Mouse (Mus musculus): ENCODE data around the gene Fam83g. TPM values are rescaled to one million over a fixed set of nuclear protein-coding genes. Genes with fewer than 3 reads are reported as not detected.

Gene Fam83g
- total RNA-seq, 2 experiments from 2014 or later = 0.10 to 0.29 TPM

DNA sequence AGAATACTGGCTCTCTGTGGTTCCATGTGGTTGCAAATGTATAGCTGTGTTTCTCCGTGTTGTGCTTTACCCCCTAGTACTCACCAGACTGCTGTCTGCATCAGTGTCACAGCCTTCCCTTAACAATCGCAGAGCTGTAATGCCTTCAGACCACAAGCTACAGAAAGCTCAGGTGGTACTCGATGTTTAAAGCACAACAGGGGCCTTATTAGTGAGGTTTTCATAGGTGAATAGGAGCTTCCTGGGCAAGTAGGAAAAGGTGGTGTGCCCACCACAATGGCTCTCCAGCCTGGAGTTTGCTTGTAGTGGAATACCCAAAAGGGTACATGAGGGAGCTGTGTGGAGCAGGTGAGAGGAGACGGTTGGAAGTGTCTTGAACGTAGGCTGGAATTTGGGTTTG lies 31.7 kb upstream of the Fam83g start:
- DNase-seq = no peak

DNA sequence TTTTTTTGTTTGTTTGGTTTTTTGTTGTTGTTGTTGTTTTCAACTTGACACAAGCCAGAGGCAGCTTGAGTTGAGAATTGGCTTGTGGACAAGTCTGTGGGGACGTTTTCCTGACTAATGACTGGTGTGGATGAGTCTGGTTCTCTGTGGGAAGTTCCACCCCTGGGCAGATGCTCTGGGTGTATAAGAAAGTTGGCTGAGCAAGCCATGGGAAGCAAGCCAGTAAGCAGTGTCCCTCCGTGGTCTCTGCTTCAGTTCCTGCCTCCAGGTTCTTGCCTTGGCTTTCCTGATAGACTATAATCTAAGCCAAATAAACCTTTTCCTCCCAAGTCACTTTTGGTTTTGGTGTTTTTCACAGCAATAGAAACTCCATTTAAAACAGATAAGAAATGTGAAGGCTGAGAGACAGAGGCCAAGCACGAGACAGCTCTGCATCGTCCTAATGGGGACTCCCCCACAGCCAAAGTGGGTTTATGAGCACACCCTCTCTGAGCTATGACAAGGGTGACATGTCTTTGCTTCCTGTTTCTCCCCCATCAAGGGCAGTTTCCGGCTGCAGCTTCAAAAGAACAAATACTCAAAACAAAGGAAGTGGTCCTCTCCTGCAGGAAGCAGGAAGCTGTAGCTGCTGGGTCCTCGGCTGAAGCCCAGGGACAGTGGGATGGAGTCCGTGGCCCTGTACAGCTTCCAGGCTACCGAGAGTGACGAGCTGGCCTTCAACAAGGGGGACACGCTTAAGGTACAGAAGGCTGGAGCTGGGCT lies 31.0 kb upstream of the Fam83g start, which contains the start of gene Grap:
Gene Grap, plus strand, starts transcription at position 580 of the 762 bp plus-strand sequence.
- DNase-seq = peak; percentile 45

DNA sequence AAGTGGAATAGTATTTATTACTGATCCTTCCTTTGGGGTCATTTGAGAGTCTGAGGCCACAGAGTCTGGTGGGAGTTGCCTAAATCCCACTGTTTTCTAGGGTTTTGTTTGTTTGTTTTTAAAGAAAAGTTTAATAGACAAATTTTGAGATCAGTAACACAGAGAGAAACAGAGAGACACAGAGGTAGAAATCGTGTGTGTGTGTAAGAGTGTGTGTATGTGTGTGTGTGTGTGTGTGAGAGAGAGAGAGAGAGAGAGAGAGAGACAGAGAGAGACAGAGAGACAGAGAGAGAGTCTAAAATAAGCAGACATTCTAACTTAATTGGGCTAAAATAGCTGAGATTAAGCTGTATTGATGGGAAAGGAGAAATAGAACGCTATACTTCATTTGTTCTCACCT lies 30.3 kb upstream of the Fam83g start:
- DNase-seq = no peak

DNA sequence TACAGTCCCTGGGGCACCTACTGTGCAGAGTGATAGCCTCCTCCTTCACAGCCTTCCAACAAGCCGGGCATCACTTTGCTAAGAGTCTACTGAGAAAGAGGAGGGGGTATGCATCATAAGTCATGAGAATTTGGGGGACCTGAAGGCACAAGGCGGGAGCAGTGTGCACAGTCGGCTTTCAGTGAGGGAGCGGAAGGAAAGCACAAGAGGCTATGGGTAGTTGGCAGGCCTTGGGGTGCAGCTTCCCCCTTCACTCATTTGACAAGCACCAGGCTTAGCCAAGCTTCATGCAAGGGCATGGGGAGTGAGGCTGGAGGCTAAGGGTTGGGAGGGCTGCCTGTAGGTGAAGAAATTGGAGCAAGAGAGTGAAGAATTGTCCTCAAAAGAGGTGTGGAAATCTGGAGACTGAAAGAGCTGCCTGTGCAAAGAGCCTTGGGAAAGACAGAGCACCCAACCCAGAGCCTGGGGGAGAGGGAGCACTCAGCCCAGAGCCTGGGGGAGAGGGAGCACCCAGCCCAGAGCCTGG lies 29.0 kb upstream of the Fam83g start:
- no peak for DNase-seq

DNA sequence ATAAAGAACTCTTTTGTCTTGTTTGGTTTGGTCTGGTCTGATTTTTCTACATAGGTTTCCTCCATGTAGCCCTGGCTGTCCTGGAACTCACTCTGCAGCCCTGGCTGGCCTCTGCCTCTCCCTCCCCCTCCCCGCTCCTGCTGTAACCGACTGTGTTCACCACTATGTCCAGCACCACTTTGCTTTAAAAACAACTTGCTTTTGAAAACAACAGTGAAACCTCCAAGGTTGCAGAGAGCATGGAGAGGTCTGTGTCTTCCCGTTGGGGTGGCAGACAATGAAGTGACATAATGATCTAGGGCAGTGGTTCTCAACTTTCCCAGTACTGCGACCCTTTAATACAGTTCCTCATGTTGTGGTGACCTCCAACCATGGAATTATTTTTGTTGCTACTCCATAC lies 28.2 kb upstream of the Fam83g start:
- no peak for DNase-seq

DNA sequence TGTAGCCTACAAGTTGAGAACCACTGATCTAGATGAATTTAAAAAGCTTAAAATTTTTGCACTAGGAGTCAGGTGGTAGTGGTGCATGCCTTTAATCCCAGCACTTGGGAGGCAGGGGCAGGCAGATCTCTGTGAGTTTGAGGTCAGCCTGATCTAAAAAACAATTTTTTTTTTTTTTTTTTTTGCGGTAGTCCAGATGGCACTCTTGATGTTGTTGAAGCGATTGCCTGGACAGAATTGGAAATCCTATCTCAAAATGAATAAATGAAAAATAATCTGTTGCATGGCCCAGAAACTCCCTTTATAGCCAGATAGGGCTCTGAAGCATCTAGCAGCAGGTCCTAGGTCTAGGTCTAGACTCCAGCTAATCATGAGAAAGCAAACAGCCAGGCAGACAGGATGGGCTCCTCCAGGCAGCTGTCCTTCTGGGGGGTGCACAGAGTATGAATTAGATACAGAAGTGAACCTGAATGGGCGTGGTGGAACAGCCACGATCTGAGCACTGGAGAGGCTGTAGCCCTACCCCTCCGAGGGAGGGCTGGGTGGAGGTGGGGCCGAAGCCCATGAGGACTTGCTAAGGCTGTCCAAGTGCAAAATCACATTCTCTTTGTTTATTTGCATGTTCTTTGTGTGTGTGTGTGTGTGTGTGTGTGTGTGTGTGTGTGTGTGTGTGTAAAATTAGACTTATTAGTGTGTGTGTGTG lies 27.6 kb upstream of the Fam83g start:
- no peak for DNase-seq

DNA sequence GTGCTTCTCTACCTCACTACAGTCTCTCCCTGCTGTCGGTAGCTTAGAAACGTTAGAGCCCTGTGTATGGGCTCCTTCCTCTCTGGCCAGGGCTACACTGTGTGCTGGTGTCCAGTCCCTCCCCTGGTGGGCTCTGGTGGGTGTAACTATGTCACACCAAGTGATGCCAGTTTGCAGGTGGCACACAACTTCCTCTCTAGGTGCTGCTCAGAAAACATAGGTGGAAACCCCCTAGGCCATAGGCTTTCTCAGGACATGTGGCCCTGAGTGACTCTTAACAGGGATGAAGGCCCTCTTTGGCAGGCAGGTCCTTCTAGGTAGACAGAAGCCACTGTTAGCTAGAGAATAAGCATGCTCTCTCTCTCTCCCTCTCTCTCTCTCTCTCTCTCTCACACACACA lies 26.5 kb upstream of the Fam83g start:
- DNase-seq = no peak

DNA sequence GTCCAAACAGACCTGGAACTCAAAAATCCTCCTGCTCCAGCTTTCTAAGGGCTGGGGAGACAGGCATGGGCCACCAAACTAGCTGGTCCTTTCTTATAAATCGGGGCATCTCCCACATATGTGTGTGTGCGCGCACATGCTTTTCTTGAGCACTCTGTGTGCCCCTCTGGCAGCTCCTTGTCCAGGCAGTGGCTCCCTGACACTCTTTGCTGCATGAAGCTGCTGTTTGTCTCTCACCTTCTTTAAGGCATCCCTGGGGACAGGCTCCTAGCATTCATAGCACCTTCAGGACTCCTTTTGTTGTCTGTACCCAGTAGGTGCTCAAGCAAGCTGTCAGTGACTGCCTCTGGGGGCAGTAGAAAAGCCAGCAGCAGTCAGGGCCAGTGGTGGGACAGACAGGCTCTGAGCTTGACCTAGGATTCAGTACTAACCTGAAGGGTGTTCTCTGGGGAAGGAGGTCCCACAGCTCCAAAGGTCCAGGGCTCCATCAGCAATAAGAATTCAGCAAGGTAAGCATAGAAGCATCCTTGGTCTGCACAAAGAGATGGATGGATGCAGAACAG lies 25.4 kb upstream of the Fam83g start:
- no peak for DNase-seq

DNA sequence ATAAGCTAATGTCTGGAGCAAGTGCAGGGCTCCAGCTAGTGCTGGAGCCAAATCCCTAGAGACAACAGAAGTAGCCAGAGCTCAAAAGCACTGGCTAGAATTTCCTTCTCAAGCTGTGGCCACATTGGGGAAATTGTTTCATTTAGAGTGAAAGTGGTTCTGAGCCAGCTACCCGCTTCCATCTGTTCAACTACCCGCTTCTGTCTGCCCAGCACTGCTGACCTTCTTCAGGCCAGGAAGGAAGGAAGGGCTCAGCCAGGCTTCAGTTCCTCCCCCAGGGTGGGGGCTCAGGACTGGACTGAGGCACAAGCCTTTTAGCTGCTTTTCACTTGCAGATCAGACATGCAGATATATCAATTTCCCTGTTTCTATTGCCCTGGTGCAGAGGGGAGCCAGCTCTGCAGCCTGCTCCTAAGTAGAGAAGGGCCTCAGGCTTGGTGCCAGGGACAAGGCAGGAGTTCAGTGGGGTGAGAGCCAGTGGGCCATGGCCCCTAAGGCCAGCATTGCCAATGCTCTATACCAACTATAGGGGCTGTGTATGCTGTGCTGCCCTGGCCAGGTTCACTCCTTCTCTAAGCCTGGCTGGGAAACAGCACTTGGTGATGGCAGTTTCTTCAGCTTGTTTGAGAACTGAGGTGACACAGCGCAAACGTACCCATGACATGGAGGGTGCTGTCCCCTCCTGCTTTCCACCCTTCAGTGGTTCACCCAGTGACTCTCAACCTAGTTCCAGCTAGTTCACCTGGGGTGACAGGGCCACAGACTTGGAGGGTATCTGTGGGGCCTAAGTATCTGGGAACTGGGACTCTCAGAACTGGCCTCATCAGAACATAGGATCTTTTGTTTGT lies 24.7 kb upstream of the Fam83g start:
- DNase-seq = no peak

DNA sequence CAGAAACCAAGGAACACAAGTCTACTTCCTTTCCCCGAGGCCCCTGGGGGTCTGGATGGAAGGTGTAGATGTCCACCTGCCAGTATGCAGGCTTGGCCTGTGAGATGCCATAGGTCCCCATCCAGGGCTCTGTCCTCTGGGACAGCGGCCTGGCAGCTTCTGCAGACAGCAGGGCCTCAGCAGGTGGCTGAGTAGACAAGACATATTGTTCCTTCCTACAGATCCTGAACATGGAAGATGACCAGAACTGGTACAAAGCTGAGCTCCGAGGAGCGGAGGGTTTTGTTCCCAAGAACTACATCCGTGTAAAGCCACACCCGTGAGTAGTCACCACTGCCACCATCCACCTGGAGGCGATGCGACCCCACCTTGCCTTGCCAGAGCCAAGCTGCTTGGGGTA lies 23.9 kb upstream of the Fam83g start:
- DNase-seq = no peak

DNA sequence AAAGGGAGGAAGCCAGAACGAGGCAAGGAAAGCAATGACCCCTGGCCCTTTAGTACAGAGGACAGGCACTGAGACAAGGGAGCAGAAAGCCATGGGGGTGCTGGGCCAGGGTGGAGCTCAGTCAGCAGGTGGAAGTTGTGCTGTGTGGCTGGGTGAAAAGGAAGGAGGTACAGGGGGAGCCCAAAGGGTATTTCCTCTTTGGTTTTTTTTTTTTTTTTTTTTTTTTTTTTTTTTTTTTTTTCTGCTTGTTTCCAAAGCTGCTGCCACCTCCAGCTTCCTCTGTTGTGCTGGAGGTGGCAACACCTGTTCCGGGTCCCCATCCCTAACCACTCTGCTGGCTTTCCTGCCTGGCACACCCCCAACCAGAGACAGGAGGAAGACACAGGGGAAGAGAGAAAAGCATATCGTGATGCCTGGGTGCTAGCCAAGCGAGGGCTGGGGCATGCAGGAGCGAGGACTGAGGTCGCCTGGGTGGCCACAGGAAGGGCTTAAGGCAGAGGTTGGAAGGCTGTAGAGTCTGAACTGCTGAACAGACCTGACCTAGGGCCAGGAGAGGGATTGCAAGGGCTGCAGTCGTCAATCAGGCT lies 23.0 kb upstream of the Fam83g start:
- no peak for DNase-seq

DNA sequence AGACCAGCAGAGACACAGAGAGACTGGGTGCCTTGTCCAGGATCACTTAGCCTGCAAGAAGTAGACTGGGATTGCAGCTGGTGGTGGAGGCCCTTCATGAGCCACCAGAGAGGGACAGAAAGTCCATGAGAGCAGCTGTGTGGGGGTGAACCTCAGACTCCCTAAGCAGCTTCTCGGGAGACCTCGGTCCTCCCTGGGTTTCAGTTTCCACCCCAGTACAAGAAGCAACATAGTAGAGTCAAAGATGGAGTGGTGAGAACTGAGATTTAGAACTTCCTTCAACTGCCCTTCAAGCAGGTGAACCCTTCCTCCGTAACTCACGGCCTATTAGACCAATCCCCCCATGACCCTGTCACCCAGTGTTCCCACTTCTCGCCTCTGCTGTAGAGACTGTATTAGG lies 21.7 kb upstream of the Fam83g start:
- DNase-seq = no peak

DNA sequence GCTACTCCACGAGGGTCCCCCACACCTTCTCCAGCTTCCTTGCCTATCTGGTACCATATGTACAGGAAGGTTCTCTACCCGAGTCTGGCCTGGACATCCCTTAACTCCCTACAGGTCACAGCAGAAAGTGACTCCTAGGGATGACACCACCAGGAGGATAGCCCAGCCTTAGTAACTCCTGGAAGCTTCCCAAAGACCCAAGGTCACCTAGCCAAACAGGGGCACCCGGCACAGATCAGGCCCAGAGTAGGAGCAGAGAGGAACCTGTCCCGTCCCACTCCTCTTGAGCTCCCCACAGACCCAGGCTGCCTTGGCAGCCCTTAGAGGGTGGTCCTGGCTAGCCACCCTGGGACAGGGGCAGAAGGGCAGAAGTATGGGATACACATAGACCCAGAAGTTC lies 18.5 kb upstream of the Fam83g start:
- DNase-seq = no peak

DNA sequence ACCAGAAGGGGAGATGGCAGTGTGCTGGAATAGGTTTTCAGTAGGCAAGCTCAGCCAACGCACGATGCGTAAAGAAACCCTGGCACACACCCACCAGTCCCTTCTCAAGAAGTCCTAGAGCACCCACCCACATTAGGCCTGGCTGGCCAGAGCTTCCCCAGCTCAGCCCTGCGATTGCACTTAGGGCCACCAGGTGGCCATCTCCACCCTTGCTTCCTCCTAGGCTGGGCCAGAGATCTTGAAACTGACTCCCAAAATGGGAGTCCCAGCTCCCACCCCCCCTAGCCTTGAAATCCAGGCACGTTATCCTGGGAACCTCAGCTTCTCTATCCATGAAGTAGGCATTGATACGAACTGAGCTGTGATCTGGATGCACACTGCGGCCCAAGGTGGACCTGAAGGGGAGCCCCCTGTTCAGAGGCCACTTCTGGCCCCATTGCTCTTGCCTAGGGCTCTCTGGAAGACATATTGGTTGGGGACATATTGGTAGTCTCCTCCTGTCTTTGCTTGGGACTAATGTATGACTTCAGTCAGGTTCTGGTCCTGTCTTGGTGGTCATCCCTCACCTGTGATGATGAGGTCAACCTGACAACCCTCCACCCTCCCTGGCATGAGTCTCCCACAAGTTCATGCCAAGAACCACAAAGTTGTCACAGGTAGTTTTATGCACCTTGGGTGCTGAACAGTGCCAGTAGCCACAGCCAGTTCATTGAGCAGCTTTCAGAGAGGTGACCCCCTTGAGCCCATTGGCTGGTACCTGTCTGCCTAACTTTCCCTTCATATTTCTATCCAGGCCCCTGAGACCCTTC lies 17.7 kb upstream of the Fam83g start:
- no peak for DNase-seq

DNA sequence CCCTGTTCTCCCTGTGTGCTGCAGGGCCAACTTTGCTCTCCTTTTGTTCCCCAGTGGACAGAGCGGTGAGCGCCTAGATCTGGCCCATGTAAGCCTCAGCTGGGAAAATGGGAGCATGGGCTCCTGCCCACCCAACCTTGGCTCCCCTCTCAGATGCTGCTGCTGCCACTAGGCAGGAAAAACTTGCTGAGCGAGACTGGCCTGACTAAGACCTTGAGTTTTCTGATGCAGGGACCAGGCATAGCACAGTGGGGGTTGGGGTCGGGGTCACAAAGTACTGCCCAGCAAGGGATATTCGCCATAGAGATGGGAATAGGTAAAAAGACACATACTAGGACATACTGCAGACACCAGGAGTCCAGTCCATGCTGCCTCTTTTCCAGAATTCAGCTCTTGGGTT lies 16.6 kb upstream of the Fam83g start:
- DNase-seq = no peak

DNA sequence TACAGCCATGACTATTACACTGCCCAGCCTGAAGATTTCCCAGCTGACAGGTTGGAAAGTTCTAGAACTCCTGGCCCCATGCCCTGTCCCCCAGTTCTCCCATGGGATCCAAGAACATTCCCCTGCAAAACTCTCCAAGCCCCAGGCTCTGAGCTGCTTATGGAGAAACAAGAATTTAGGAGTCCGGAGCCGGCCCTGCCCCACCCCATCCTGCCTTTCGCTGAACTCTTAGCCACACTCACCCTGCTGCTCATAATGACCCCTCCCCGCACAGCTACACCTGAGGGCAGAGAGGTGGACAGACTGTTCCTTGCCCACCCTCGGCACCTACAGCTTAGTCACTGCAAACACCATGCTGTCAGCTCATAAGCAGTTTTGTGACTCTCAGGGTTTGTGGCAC lies 16.1 kb upstream of the Fam83g start:
- DNase-seq = no peak

DNA sequence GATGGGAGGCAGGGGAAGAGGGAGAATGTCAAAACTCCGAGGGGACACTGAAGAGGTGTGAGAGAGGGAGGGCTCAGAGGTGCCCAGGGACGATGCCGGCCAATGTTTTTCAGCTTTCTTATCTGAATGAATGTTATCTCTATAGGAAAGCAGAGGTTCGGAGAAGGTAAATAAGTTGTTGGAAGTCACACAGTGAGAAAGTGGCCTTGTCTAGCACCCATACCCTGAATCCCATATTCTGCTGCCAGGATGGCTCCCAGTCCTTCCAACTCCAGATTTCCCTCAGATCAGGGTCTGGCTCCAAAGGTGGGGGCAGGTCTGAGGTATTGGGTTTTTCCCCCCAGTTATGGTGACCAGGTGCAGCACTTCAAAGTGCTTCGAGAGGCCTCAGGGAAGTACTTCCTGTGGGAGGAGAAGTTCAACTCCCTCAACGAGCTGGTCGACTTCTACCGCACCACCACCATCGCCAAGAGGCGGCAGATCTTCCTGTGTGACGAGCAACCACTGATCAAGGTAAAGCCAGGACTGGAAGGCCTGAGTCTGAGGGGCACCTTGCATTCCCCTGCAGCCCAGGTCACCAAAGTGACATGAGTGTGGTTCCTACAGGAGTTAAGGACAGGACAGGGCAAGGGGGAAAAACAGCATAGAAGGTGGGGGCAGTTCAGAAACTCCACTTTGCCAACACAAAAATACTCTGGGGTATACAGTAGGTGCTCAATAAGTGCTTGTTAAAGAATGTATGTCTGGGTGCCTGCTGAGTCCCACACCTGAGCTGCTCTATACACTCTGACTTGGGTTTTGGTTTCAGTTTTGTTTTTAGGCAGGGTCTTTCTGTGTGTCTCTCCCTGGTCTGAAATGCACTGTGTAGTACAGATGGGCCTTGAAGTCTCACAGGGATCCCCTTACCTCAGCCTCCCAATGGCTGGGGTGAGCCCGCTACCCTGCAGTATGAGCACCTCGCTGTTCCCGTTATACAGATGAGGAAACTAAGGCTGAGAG lies 14.1 kb upstream of the Fam83g start:
- DNase-seq = no peak

DNA sequence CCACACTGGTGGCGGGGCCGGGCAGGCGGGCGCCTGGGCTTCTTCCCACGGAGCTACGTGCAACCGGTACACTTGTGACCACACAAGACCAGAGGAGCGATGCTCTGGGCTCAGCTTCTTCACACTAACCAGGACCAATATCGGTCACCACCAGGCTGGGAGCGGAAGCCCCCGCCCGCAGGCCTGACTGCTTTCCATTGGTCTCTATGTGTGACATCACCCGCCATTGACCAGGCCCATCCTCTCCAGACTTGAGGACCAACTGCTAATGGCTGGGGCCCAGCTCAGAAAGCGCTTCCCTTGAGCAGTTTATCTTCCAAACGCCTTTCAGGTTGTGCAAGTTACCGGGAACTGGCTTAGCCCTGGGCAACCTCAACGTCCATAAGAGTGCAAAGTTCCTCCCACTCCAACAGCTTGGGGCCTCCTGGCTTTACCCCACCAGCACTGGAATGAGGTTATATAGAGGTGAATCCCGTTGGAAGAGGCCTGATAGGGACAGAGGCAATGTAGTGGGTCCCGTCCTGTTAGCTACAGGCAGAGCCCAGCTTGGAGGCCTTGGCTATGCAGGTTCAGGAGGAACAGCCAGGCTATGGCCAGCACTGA lies 12.0 kb upstream of the Fam83g start:
- no peak for DNase-seq

DNA sequence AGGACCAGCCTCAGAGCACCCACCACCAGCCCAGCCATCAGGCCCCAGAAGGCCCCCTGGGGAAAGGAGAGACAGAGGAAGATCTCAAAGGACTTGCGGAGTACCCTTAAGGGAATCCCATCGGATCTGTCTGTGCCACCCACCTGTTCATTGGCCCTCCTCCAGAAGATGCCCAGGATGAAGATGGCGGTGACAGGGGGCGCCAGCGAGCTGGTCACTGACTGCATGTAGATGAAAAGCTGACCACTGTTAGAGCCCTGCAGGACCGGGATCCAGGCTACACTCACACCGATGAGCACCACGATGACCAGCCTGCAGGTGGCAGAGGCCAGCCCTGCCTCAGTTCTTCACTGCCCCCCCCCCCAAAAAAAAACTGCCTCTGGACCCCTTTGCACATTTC lies 10.2 kb upstream of the Fam83g start:
- DNase-seq = no peak
